Mouse (Mus musculus) neural tube, embryonic 11.5 days (tissue): ENCODE measurements around the gene Lsp1. TPM values are rescaled to one million over a fixed set of nuclear protein-coding genes. Genes with fewer than 3 reads are reported as not detected.
A peak's percentile ranks its signal among the peaks of the same experiment; 100 is the strongest.

Experiments
- ATAC-seq: fragments of 200-750 bp; cut with Nextera tagmentation; 2 replicates; pipeline ENCODE4 v1.8.0; 2017; ENCODE audit warnings: moderate number of reproducible peaks, mild to moderate bottlenecking, moderate TSS enrichment, moderate library complexity; ENCODE audit not compliant: insufficient read depth, low FRiP score, low TSS enrichment
- DNase-seq: peaks from one replicate; pipeline ENCODE4 v3.0.0-alpha.2; 2015; ENCODE audit warnings: low spot score
- H3K27ac ChIP-seq: fragments of 300-500 bp; sonication (generic); 2 replicates; pipeline ENCODE4 v1.5.1; 2014; ENCODE audit warnings: low read depth, mild to moderate bottlenecking, low read length
- H3K27me3 ChIP-seq: fragments of 300-500 bp; sonication (generic); 2 replicates; pipeline ENCODE4 v1.6.1; 2014; ENCODE audit warnings: mild to moderate bottlenecking, low read length, mixed read lengths; ENCODE audit not compliant: control insufficient read depth, insufficient read depth
- H3K36me3 ChIP-seq: fragments of 300-500 bp; sonication (generic); 2 replicates; pipeline ENCODE4 v1.6.1; 2014; ENCODE audit warnings: mild to moderate bottlenecking, low read length, moderate library complexity, mixed read lengths; ENCODE audit not compliant: control insufficient read depth, insufficient read depth
- H3K4me1 ChIP-seq: fragments of 300-500 bp; sonication (generic); 2 replicates; pipeline ENCODE4 v1.6.1; 2014; ENCODE audit warnings: low read length, mixed read lengths; ENCODE audit not compliant: control insufficient read depth, insufficient read depth
- H3K4me2 ChIP-seq: fragments of 300-500 bp; sonication (generic); 2 replicates; pipeline ENCODE4 v1.6.1; 2014; ENCODE audit warnings: low read depth, mild to moderate bottlenecking, moderate library complexity
- H3K4me3 ChIP-seq: fragments of 300-500 bp; sonication (generic); 2 replicates; pipeline ENCODE4 v1.5.1; 2014; ENCODE audit warnings: low read depth, low read length
- H3K9ac ChIP-seq: fragments of 300-500 bp; sonication (generic); 2 replicates; pipeline ENCODE4 v1.6.1; 2014; ENCODE audit warnings: mild to moderate bottlenecking, low read length
- H3K9me3 ChIP-seq: fragments of 300-500 bp; sonication (generic); 2 replicates; pipeline ENCODE4 v1.6.1; 2016; ENCODE audit warnings: low read length; ENCODE audit not compliant: control insufficient read depth
- WGBS: fragments of 180-500 bp; shearing (Covaris S2); extraction: QIAGEN DNeasy Blood & Tissue Kit; methylation state at CpG from one replicate; pipeline ENCODE4 v1.1.7; 2014; 5-methylcytosine and 5-hydroxymethylcytosine counted together
- polyA plus RNA-seq: library from polyadenylated mRNA; unstranded; fragments of >200 nt; fragmentation: Nextera tagmentation; extraction: Ambion mirVana; gene quantifications from 2 replicates; pipeline ENCODE4 v1.2.1, GENCODE M21; 2014

The Lsp1 gene
- polyA plus RNA-seq, 1 experiment from 2014 or later = 15.1 TPM

DNA sequence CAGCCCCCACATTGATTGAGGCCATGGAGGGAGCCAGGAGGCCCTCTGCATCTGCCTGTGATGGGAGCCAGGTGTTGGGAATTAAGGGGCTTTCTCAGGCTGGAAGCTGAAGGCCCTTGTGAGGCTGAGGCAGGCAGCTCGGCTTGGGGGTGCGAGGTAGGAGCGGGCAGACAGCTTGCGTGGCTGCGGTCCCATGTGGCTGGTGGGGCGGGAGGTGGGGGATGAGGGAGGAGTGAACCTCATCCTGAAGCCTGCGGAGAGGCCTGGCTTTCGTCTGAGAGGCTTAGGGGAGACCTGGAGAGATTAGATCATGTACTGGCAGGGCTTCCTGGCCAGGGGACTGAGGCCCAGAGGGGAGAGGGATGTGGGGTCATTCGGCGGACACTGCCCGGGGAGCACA lies 22.5 kb downstream of the Lsp1 start:
- peak overlapping the region; percentile 40 for H3K27ac ChIP-seq
- peaks cover 36% of the 10 kb centered on the region for H3K4me1 ChIP-seq
- H3K4me3 ChIP-seq = no peak overlapping the region
- DNase-seq = no peak
- no peaks in the 10 kb centered on the region for H3K36me3 ChIP-seq
- peak overlapping the region; percentile 28; the same call in 1 of the 2 replicates for H3K9ac ChIP-seq
- WGBS = 51% methylated on average over 11 of the region's 11 CpGs
- H3K9me3 ChIP-seq = no peaks in the 10 kb centered on the region
- no peaks in the 10 kb centered on the region for H3K27me3 ChIP-seq
- H3K4me2 ChIP-seq = no peak overlapping the region
- no peak for ATAC-seq

DNA sequence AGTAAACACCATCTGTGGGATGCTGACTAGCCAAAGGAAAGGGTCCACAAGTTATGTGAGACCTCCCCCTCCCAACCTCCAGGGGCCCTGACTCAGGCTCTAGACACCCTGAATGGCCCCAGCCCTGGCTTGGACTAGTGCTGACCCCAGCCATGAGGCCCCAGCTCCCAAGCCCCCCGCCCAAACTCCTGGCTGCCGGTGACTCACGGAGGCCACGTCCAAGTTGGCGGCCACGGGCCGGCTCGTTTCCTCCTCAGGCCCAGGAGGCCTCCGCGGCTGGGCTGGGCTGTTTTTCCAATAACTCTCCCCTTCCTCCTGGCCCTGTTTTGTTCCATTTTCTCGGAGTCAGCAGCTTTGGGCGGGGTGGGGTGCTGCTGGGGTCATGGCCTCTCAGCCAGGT lies 24.2 kb downstream of the Lsp1 start:
- Histone ChIP-seq H3K9ac (no peak overlapping the region), H3K36me3 (no peaks in the 10 kb centered on the region), H3K27me3 (no peaks in the 10 kb centered on the region), H3K4me3 (no peak overlapping the region), H3K4me2 (no peak overlapping the region), H3K9me3 (no peaks in the 10 kb centered on the region), H3K4me1 (peaks cover 38% of the 10 kb centered on the region), H3K27ac (no peak overlapping the region)
- 77% methylated on average over 12 of the region's 12 CpGs for WGBS
- DNase-seq (no peak), ATAC-seq (no peak)

DNA sequence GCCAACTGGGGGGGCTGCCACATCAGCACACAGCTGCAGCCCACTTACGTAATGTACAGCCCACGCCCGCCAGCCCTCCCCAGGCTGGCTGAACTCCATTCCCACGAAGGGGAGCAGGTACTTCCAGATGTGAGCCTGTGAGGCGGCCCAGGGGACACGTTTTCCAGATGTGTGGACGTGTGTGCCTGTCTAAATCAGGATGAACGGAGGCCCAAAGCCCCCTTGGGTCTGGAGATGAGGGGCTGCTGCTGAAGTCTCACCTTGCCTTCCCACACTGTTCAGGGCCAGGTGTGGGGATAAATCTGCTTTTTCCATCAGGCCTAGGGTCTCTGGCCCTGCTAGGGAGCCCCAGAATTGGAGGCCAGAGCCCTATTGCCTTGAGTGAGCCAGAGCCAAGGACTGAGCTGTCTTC lies 26.1 kb downstream of the Lsp1 start:
- no peaks in the 10 kb centered on the region for H3K36me3 ChIP-seq
- H3K4me1 ChIP-seq = peaks cover 33% of the 10 kb centered on the region
- H3K9ac ChIP-seq = no peak overlapping the region
- ATAC-seq (no peak), DNase-seq (no peak)
- no peaks in the 10 kb centered on the region for H3K27me3 ChIP-seq
- 73% methylated on average over 8 of the region's 8 CpGs for WGBS
- H3K9me3 ChIP-seq = no peaks in the 10 kb centered on the region
- no peak overlapping the region for H3K4me2 ChIP-seq
- peak overlapping the region; percentile 67 for H3K27ac ChIP-seq
- H3K4me3 ChIP-seq = no peak overlapping the region

DNA sequence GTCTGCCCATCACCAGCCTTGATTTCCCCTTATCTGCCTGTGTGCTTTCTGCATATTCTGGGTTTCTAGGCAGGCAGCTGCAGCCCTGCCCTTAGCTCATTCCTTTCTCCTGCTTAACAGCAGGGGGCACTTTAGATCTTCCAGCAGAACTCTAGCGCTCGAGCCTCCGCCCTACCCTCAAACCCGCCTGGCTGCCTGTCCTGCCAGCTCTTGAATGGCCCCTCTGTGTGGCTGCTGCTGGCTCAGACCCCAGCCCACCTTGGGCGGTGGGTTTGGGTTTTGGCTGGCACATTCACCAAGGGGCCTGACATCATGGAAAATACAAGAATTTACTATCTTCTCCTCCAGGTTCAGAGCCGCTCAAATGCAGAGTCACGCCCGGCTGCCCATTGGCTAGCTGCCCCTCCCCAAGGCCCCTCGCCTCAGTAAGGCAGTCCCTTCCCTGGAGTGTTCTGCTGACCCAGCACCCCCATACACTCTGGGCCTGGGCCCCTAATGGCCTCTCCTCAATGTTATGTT lies 26.8 kb downstream of the Lsp1 start:
- Histone ChIP-seq H3K27me3 (no peaks in the 10 kb centered on the region), H3K27ac (peak overlapping the region; percentile 35), H3K4me2 (0 out of 2 replicates have a peak overlapping the region, but pooled peaks have one; percentile 4), H3K9ac (0 out of 2 replicates have a peak overlapping the region, but pooled peaks have one; percentile 2), H3K4me1 (peaks cover 26% of the 10 kb centered on the region), H3K9me3 (no peaks in the 10 kb centered on the region), H3K4me3 (no peak overlapping the region), H3K36me3 (no peaks in the 10 kb centered on the region)
- DNase-seq (peak; percentile 78), ATAC-seq (peak; percentile 67)
- 16% methylated on average over 9 of the region's 9 CpGs for WGBS

DNA sequence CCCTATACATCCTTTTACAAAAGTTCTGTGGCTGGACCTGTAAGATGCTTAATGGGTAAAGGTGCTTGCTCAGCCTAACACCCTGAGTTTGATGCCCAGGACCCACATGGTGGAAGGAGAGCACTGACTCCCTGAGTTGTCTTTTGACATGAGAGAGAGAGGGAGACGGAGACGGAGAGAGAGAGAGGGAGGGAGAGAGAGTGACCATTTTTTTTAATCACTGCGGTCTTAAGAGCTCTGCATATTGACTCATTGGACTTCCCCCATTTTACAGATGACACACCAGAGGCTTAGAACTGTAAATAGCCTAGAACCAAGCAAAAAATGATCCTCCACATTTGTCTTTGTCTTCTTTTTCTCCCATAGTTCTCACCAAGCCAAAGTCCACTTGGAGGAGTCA lies 27.4 kb downstream of the Lsp1 start:
- 73% methylated on average over 3 of the region's 3 CpGs for WGBS

DNA sequence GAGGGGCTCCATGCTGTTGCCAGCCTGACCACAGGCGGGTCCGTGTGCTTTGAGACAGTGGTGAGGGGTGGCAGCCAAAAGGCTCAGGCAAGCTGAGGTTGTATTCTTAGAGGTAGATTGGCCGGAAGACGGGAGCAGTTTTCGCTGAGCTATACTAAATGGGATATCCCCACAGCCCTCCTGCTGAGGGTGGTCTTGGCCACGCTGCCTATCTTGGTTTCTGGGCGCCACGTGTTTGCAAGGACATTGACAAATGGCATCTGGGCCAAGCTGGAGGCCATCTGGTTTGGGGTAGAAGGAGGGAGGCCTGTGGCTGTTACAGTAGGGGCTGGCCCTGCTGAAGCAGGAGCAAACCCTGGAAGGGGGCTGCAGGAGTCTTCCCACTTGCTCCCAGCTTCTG lies 32.9 kb downstream of the Lsp1 start:
- DNase-seq = peak; percentile 55
- H3K27ac ChIP-seq = 0 out of 2 replicates have a peak overlapping the region, but pooled peaks have one; percentile 27
- no peaks in the 10 kb centered on the region for H3K9me3 ChIP-seq
- H3K4me1 ChIP-seq = no peaks in the 10 kb centered on the region
- no peaks in the 10 kb centered on the region for H3K27me3 ChIP-seq
- H3K4me3 ChIP-seq = no peak overlapping the region
- 58% methylated on average over 8 of the region's 8 CpGs for WGBS
- H3K9ac ChIP-seq = no peak overlapping the region
- H3K36me3 ChIP-seq = no peaks in the 10 kb centered on the region
- no peak overlapping the region for H3K4me2 ChIP-seq
- no peak for ATAC-seq

More for the DNA sequence above, 27.4 kb downstream of the Lsp1 start:
- Histone ChIP-seq H3K27me3 (no peaks in the 10 kb centered on the region), H3K4me2 (no peak overlapping the region), H3K9ac (no peak overlapping the region), H3K4me3 (no peak overlapping the region), H3K4me1 (peaks cover 22% of the 10 kb centered on the region), H3K27ac (peak overlapping the region; percentile 35; the same call in 1 of the 2 replicates), H3K9me3 (no peaks in the 10 kb centered on the region), H3K36me3 (no peaks in the 10 kb centered on the region)
- DNase-seq (no peak), ATAC-seq (no peak)

DNA sequence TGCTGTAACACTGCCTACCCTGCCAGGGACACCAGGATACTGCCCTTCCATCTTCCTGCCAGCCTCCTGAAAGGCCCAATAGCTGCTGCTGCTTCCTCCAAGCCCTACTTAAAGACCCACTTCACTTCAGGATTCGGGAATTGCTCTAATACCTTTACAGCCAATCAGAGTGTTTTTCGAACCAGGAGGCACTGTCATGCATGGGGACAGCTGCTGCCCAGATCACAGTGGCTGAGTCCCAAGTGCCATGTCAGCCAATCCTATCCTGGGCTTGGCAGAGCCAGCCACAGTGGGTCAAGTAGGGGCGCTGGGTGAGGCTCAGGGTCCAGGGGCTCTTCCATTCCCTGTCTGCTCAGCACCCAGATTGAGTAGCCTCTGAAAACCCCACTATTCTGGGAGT lies 35.5 kb downstream of the Lsp1 start:
- no peak overlapping the region for H3K4me2 ChIP-seq
- no peaks in the 10 kb centered on the region for H3K27me3 ChIP-seq
- no peaks in the 10 kb centered on the region for H3K9me3 ChIP-seq
- H3K4me3 ChIP-seq = no peak overlapping the region
- no peak for DNase-seq
- H3K9ac ChIP-seq = no peak overlapping the region
- no peaks in the 10 kb centered on the region for H3K36me3 ChIP-seq
- WGBS = 68% methylated on average over 3 of the region's 3 CpGs
- no peak overlapping the region for H3K27ac ChIP-seq
- no peaks in the 10 kb centered on the region for H3K4me1 ChIP-seq
- no peak for ATAC-seq

DNA sequence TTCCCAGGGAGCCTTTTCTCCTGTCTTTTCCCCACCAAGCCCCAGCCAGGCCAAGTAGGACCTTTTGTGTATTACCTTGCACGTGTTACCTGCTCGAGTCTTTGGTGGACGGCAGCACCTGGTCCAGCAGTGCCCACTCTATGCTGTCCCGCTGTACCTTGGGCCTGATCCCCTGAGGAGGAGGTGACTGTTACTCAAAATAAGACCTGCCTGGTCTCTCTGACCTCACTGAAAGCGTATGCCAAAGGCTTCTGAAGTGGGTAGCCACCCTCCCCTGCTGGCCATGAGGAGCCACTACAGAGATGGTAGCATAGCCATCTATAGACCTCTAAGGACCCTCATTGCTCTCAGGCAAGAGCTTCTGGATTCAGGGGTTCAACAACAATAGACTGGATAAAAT lies 36.2 kb downstream of the Lsp1 start:
- no peak overlapping the region for H3K27ac ChIP-seq
- no peak for ATAC-seq
- no peak for DNase-seq
- no peaks in the 10 kb centered on the region for H3K36me3 ChIP-seq
- H3K9ac ChIP-seq = no peak overlapping the region
- 82% methylated on average over 5 of the region's 5 CpGs for WGBS
- no peaks in the 10 kb centered on the region for H3K4me1 ChIP-seq
- H3K27me3 ChIP-seq = no peaks in the 10 kb centered on the region
- no peak overlapping the region for H3K4me3 ChIP-seq
- H3K4me2 ChIP-seq = no peak overlapping the region
- no peaks in the 10 kb centered on the region for H3K9me3 ChIP-seq

DNA sequence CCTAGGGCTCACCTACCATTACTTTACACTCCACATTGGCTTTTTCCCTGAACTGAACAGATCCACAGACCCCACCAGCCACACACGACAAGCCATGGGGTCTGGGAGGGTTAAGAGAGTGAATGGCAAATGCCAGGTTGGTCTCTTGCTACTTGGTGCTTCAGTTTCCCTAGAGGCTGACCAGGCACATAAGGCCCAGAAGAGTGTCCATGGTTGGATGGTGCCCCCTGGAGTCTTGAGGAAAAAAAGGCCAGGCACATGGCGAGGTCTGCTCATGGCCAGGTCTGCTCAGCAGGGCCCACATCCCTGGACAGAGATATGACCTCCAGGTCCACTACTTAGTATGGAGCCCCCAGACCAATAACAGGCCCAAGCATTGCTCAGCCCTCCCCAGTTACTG lies 37.2 kb downstream of the Lsp1 start:
- Histone ChIP-seq H3K36me3 (no peaks in the 10 kb centered on the region), H3K4me1 (no peaks in the 10 kb centered on the region), H3K9me3 (no peaks in the 10 kb centered on the region), H3K4me2 (no peak overlapping the region), H3K9ac (no peak overlapping the region), H3K27ac (no peak overlapping the region), H3K4me3 (no peak overlapping the region), H3K27me3 (no peaks in the 10 kb centered on the region)
- ATAC-seq = no peak
- WGBS = 83% methylated on average over 2 of the region's 2 CpGs
- no peak for DNase-seq
